Mouse (Mus musculus): ENCODE measurements around the gene Nsun7. TPM values are rescaled to one million over a fixed set of nuclear protein-coding genes. Genes with fewer than 3 reads are reported as not detected.
"Not testable (repeated sequence)": the region's sequence is repeated elsewhere in the genome, so short reads cannot be mapped to it uniquely, and the experiment has no call there.

Nsun7 gene
- polyA plus RNA-seq, 1 experiment from 2014 or later, result 2.9 TPM

- Histone ChIP-seq H3K9me3 (replicated peaks; ENCODE audit: control insufficient read depth, low read length, poor library complexity, severe bottlenecking) (no peaks in the 10 kb centered on the region), H3K4me2 (ENCODE audit: low read length) (no peak overlapping the region)
- WGBS, result 52% methylated on average over 3 of the region's 3 CpGs
Measured at GRCm38 (mm10) chr5:66232456-66232855, 27.2 kb upstream of the Nsun7 start.

DNA sequence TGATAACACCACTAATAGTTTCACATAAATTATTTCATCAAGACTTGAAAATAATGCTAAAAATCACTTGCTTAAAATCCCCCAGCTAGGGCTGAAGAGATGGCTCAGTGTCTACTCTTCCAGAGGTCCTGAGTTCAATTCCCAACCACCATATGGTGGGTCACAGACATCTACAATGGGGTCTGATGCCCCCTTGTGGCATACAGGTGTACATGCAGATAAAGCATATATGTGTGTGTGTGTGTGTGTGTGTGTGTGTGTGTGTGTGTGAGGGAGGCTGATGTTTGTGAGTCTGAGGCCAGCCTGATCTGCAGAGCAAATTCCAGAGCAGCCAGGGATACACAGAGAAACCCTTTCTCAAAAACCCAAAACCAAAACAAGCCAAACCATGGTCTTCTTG lies 17.8 kb upstream of the Nsun7 start:
- no peaks in the 10 kb centered on the region for H3K9me3 ChIP-seq (replicated peaks; ENCODE audit: control insufficient read depth, low read length, poor library complexity, severe bottlenecking)
- H3K4me3 ChIP-seq (ENCODE audit: low read depth, low read length), result no peak overlapping the region
- H3K9ac ChIP-seq (ENCODE audit: low read depth, low read length), result no peak overlapping the region
- no peaks in the 10 kb centered on the region for H3K27me3 ChIP-seq (ENCODE audit: control insufficient read depth, insufficient read depth, low read depth, low read length)
- H3K36me3 ChIP-seq (ENCODE audit: control insufficient read depth, insufficient read depth, low read length), result no peaks in the 10 kb centered on the region
- no peak overlapping the region for H3K4me2 ChIP-seq (ENCODE audit: low read length)
- H3K27ac ChIP-seq (ENCODE audit: low read length), result no peak overlapping the region
- ATAC-seq, result no peak
- H3K4me1 ChIP-seq (ENCODE audit: control insufficient read depth, insufficient read depth, low read length), result peaks cover 12% of the 10 kb centered on the region

More at GRCm38 (mm10) chr5:66232456-66232855, 27.2 kb upstream of the Nsun7 start:
- no peak overlapping the region for H3K9ac ChIP-seq (ENCODE audit: low read depth, low read length)
- H3K4me1 ChIP-seq (ENCODE audit: control insufficient read depth, insufficient read depth, low read length), result no peaks in the 10 kb centered on the region
- no peak overlapping the region for H3K4me3 ChIP-seq (ENCODE audit: low read depth, low read length)
- no peaks in the 10 kb centered on the region for H3K27me3 ChIP-seq (ENCODE audit: control insufficient read depth, insufficient read depth, low read depth, low read length)
- H3K27ac ChIP-seq (ENCODE audit: low read length), result no peak overlapping the region
- ATAC-seq, result no peak
- H3K36me3 ChIP-seq (ENCODE audit: control insufficient read depth, insufficient read depth, low read length), result no peaks in the 10 kb centered on the region

GRCm38 (mm10) chr5:66243467-66243866 lies 16.2 kb upstream of the Nsun7 start:
- no peaks in the 10 kb centered on the region for H3K9me3 ChIP-seq (replicated peaks; ENCODE audit: control insufficient read depth, low read length, poor library complexity, severe bottlenecking)
- H3K36me3 ChIP-seq (ENCODE audit: control insufficient read depth, insufficient read depth, low read length), result no peaks in the 10 kb centered on the region
- H3K27me3 ChIP-seq (ENCODE audit: control insufficient read depth, insufficient read depth, low read depth, low read length), result no peaks in the 10 kb centered on the region
- ATAC-seq, result no peak
- no peak overlapping the region for H3K4me3 ChIP-seq (ENCODE audit: low read depth, low read length)
- no peak overlapping the region for H3K4me2 ChIP-seq (ENCODE audit: low read length)
- H3K9ac ChIP-seq (ENCODE audit: low read depth, low read length), result no peak overlapping the region
- WGBS, result 93% methylated on average over 9 of the region's 9 CpGs
- peaks cover 12% of the 10 kb centered on the region for H3K4me1 ChIP-seq (ENCODE audit: control insufficient read depth, insufficient read depth, low read length)
- H3K27ac ChIP-seq (ENCODE audit: low read length), result peak overlapping the region; percentile 70; the same call in 1 of the 2 replicates

DNA sequence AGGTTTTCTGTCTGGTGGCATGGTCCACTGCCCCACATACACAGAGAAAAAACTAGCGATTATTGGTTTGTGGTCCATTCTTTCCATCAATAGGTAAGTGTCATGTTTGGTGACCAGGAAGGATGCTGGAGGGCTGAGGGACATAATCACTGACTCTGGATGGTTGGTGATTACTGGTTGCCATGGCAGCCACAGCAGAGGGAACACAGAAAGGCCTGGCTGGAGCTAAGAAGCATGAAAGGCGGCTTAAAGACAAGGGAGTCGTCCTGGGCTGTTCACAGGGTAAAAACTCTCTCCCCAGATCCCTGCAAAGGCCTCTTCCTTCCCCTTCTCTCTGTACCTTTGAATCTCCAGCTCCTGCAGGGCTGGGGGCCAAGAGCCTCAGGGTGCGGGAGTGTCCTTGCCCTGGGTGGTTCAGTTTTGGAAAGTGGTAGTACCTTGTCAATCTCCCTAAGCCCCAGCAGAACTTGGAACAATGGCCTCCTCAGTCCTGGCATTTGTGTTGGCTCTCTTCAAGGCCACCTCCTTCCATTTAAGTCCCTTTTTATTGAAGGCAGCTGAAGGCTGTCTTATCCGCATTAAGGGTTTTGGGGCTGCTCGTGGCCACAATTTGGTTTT lies 15.5 kb upstream of the Nsun7 start:
- WGBS, result 13% methylated on average over 6 of the region's 6 CpGs
- no peak overlapping the region for H3K4me3 ChIP-seq (ENCODE audit: low read depth, low read length)
- ATAC-seq, result peak; percentile 83
- H3K4me1 ChIP-seq (ENCODE audit: control insufficient read depth, insufficient read depth, low read length), result peaks cover 12% of the 10 kb centered on the region
- H3K9ac ChIP-seq (ENCODE audit: low read depth, low read length), result no peak overlapping the region
- no peak overlapping the region for H3K4me2 ChIP-seq (ENCODE audit: low read length)
- H3K27me3 ChIP-seq (ENCODE audit: control insufficient read depth, insufficient read depth, low read depth, low read length), result no peaks in the 10 kb centered on the region
- H3K9me3 ChIP-seq (replicated peaks; ENCODE audit: control insufficient read depth, low read length, poor library complexity, severe bottlenecking), result no peaks in the 10 kb centered on the region
- H3K36me3 ChIP-seq (ENCODE audit: control insufficient read depth, insufficient read depth, low read length), result no peaks in the 10 kb centered on the region
- H3K27ac ChIP-seq (ENCODE audit: low read length), result peak overlapping the region; percentile 70

- Histone ChIP-seq H3K4me2 (ENCODE audit: low read length) (no peak overlapping the region), H3K36me3 (ENCODE audit: control insufficient read depth, insufficient read depth, low read length) (no peaks in the 10 kb centered on the region), H3K4me3 (ENCODE audit: low read depth, low read length) (no peak overlapping the region), H3K27ac (ENCODE audit: low read length) (no peak overlapping the region), H3K9ac (ENCODE audit: low read depth, low read length) (no peak overlapping the region), H3K27me3 (ENCODE audit: control insufficient read depth, insufficient read depth, low read depth, low read length) (no peaks in the 10 kb centered on the region), H3K9me3 (replicated peaks; ENCODE audit: control insufficient read depth, low read length, poor library complexity, severe bottlenecking) (no peaks in the 10 kb centered on the region), H3K4me1 (ENCODE audit: control insufficient read depth, insufficient read depth, low read length) (peaks cover 12% of the 10 kb centered on the region)
- no peak for ATAC-seq
- 88% methylated on average over 8 of the region's 10 CpGs for WGBS
Measured at GRCm38 (mm10) chr5:66245958-66246497, 13.7 kb upstream of the Nsun7 start.

GRCm38 (mm10) chr5:66253219-66253618 lies 6.5 kb upstream of the Nsun7 start:
- 0 out of 2 replicates have a peak, but pooled peaks cover 2% of the 10 kb centered on the region for H3K4me1 ChIP-seq (ENCODE audit: control insufficient read depth, insufficient read depth, low read length)
- no peaks in the 10 kb centered on the region for H3K9me3 ChIP-seq (replicated peaks; ENCODE audit: control insufficient read depth, low read length, poor library complexity, severe bottlenecking)
- 58% methylated on average over 5 of the region's 5 CpGs for WGBS
- H3K9ac ChIP-seq (ENCODE audit: low read depth, low read length), result no peak overlapping the region
- no peak overlapping the region for H3K27ac ChIP-seq (ENCODE audit: low read length)
- H3K4me2 ChIP-seq (ENCODE audit: low read length), result no peak overlapping the region
- no peaks in the 10 kb centered on the region for H3K36me3 ChIP-seq (ENCODE audit: control insufficient read depth, insufficient read depth, low read length)
- no peak for ATAC-seq
- no peak overlapping the region for H3K4me3 ChIP-seq (ENCODE audit: low read depth, low read length)
- H3K27me3 ChIP-seq (ENCODE audit: control insufficient read depth, insufficient read depth, low read depth, low read length), result no peaks in the 10 kb centered on the region

DNA sequence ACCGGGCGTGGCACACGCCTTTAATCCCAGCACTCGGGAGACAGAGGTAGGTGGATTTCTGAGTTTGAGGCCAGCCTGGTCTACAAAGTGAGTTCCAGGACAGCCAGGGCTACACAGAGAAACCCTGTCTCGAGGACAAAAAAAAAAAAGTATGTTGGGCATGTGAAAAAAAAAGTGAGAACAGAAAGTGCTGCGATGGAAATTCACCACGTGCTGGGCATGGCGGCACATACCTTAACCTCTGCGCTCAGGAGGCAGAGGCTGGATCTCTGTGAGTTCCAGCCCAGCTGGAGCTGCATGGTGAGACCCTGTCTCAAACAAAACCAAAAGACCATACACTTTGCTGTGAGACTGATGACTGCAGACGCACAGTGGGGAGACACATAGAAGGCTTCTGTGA lies 4.7 kb upstream of the Nsun7 start:
- ATAC-seq, result no peak
- no peaks in the 10 kb centered on the region for H3K9me3 ChIP-seq (replicated peaks; ENCODE audit: control insufficient read depth, low read length, poor library complexity, severe bottlenecking)
- 93% methylated on average over 10 of the region's 10 CpGs for WGBS

DNA sequence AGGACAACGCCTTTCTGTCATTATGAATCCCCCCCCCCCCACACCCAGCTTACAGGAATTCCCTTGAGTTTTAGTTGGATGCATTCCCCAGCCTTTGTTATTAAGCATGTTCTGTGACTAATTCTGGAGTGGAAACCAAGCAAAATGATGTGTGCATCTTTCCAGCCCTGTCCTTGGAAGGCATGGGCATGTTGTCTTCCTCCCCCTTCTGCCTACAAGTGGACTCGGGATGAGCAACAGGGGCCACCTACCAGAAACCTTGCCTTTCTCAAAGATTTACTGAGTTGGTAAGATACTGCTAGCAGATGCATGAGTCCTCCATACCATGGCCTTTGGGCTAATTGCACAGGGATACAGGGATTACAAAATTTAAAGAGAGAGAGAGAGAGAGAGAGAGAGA lies 697 bp upstream of the Nsun7 start:
- Histone ChIP-seq H3K4me1 (ENCODE audit: control insufficient read depth, insufficient read depth, low read length) (peaks cover 7% of the 10 kb centered on the region), H3K4me2 (ENCODE audit: low read length) (no peak overlapping the region), H3K36me3 (ENCODE audit: control insufficient read depth, insufficient read depth, low read length) (no peaks in the 10 kb centered on the region), H3K27ac (ENCODE audit: low read length) (no peak overlapping the region), H3K27me3 (ENCODE audit: control insufficient read depth, insufficient read depth, low read depth, low read length) (no peaks in the 10 kb centered on the region), H3K4me3 (ENCODE audit: low read depth, low read length) (no peak overlapping the region), H3K9me3 (replicated peaks; ENCODE audit: control insufficient read depth, low read length, poor library complexity, severe bottlenecking) (no peaks in the 10 kb centered on the region), H3K9ac (ENCODE audit: low read depth, low read length) (no peak overlapping the region)
- WGBS, result 41% methylated on average over 2 of the region's 2 CpGs
- no peak for ATAC-seq

More for the DNA sequence above, 4.7 kb upstream of the Nsun7 start:
- peaks cover 8% of the 10 kb centered on the region for H3K4me1 ChIP-seq (ENCODE audit: control insufficient read depth, insufficient read depth, low read length)
- no peak overlapping the region for H3K4me3 ChIP-seq (ENCODE audit: low read depth, low read length)
- no peak overlapping the region for H3K9ac ChIP-seq (ENCODE audit: low read depth, low read length)
- no peaks in the 10 kb centered on the region for H3K36me3 ChIP-seq (ENCODE audit: control insufficient read depth, insufficient read depth, low read length)
- H3K27me3 ChIP-seq (ENCODE audit: control insufficient read depth, insufficient read depth, low read depth, low read length), result no peaks in the 10 kb centered on the region
- no peak overlapping the region for H3K4me2 ChIP-seq (ENCODE audit: low read length)
- no peak overlapping the region for H3K27ac ChIP-seq (ENCODE audit: low read length)

- Histone ChIP-seq H3K27ac (ENCODE audit: low read length) (peak overlapping the region; percentile 60; the same call in 1 of the 2 replicates), H3K4me2 (ENCODE audit: low read length) (peak overlapping the region; percentile 86), H3K9ac (ENCODE audit: low read depth, low read length) (peak overlapping the region; percentile 77), H3K4me3 (ENCODE audit: low read depth, low read length) (peak overlapping the region; percentile 62)
- not testable (repeated sequence) for H3K9me3 ChIP-seq (replicated peaks; ENCODE audit: control insufficient read depth, low read length, poor library complexity, severe bottlenecking); H3K4me1 ChIP-seq (ENCODE audit: control insufficient read depth, insufficient read depth, low read length); H3K27me3 ChIP-seq (ENCODE audit: control insufficient read depth, insufficient read depth, low read depth, low read length); ATAC-seq; H3K36me3 ChIP-seq (ENCODE audit: control insufficient read depth, insufficient read depth, low read length)
- 2% methylated on average over 5 of the region's 5 CpGs for WGBS
Measured at GRCm38 (mm10) chr5:66259431-66259755, 304 bp upstream of the Nsun7 start.

All from midbrain, embryonic 16.5 days (tissue).